Mouse (Mus musculus) cerebellum, postnatal 36 days (tissue): ENCODE data around the gene Rnf38.

Experiments used
- DNase-seq, 2 experiments: peaks; one replicate each; pipeline ENCODE4 v3.0.0; 2021 to 2022; ENCODE audit warnings: mixed read lengths in 2 of 2

The Rnf38 gene

GRCm38 (mm10) chr4:44113393-44114138 lies 120.0 kb downstream of the Rnf38 start:
- no peak for DNase-seq

- DNase-seq: no peak
Observed at GRCm38 (mm10) chr4:44112741-44113140, 120.8 kb downstream of the Rnf38 start.

- no peak for DNase-seq
Observed at GRCm38 (mm10) chr4:44110771-44111170, 122.8 kb downstream of the Rnf38 start.

- DNase-seq: no peak
Observed at GRCm38 (mm10) chr4:44108297-44108696, 125.3 kb downstream of the Rnf38 start.

- DNase-seq: no peak
Observed at GRCm38 (mm10) chr4:44107339-44107738, 126.2 kb downstream of the Rnf38 start.

GRCm38 (mm10) chr4:44106297-44106821 lies 127.2 kb downstream of the Rnf38 start:
- DNase-seq: no peak

GRCm38 (mm10) chr4:44104195-44104917 lies 129.2 kb downstream of the Rnf38 start:
- DNase-seq: no peak

- DNase-seq: no peak
Observed at GRCm38 (mm10) chr4:44103620-44104019, 130.0 kb downstream of the Rnf38 start.

GRCm38 (mm10) chr4:44097576-44098335 lies 135.8 kb downstream of the Rnf38 start:
- no peak for DNase-seq

GRCm38 (mm10) chr4:44094475-44094874 lies 139.1 kb downstream of the Rnf38 start:
- DNase-seq: no peak

GRCm38 (mm10) chr4:44092359-44092758 lies 141.2 kb downstream of the Rnf38 start:
- no peak for DNase-seq

GRCm38 (mm10) chr4:44085566-44085965 lies 148.0 kb downstream of the Rnf38 start:
- DNase-seq: no peak

GRCm38 (mm10) chr4:44084602-44085325 lies 148.8 kb downstream of the Rnf38 start:
- no peak for DNase-seq

- DNase-seq: no peak
Observed at GRCm38 (mm10) chr4:44083945-44084344, 149.6 kb downstream of the Rnf38 start, which contains the start of gene Gne. TSS of gene Gne (minus strand) at chr4:44084177.

- no peak for DNase-seq
Observed at GRCm38 (mm10) chr4:44078358-44078933, 155.1 kb downstream of the Rnf38 start.
